In the genomic region with DNA sequence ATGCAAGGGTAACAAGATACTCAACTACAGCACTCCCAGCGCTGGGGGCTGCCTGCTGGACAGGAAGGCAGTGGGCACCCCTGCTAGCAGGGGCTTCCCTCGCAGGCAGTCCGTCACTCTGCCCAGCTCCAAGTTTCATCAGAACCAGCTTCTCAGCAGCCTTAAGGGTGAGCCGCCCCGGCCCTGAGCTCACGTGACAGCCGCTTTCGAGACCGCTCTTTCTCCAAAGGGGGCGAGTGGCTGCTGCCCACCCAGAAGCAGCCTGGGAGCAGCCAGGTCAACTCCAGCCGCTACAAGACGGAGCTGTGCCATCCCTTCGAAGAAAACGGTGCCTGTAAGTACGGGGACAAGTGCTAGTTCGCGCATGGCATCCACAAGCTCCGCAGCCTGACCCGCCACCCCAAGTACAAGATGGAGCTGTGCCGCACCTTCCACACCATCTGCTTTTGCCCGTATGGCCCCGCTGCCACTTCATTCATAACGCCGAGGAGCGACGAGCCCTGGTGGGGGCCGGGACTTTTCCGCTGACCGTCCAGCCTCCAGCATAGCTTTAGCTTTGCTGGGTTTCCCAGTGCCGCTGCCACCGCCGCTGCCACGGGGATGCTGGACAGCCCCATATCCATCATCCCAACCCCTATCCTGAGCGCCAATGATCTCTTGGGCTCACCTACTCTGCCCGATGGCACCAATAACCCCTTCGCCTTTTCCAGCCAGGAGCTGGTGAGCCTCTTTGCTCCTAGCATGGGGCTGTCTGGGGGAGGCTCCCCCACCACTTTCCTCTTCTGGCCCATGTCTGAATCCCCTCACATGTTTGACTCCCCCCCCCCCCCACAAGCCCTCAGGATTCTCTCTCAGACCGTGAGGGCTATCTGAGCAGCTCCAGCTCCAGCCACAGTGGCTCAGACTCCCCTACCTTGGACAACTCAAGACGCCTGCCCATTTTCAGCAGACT, we compare ENCODE assay signal across 9 mouse cellular contexts. TPM values are rescaled to one million over a fixed set of nuclear protein-coding genes. Genes with fewer than 3 reads are reported as not detected.
A peak's percentile ranks its signal among the peaks of the same experiment; 100 is the strongest.
DNase-seq lines count a peak whose midpoint lies in the region; ATAC-seq lines count a peak whose summit lies in the region.
"Had no signal": no experiment of that assay in that cellular context is flagged by ENCODE, and none has a peak within 500 bp of the region (broad histone marks: within the 10 kb centered on the region; RNA-seq: fewer than 3 reads in every experiment).

No protein-coding gene starts in this region.

- peak overlapping the region; percentile 37 for H3K9ac ChIP-seq in forebrain, embryonic 15.5 days (replicated peaks)
- H3K9ac ChIP-seq in intestine, embryonic 14.5 days (ENCODE audit: low read length), result peak overlapping the region; percentile 40; the same call in 1 of the 2 replicates
- H3K9ac ChIP-seq in stomach, embryonic 15.5 days, result peak overlapping the region; percentile 19; the same call in 1 of the 2 replicates

- WGBS in forebrain, embryonic 15.5 days, result 28% methylated on average over 38 of the region's 38 CpGs
- WGBS in intestine, embryonic 14.5 days, result 16% methylated on average over 38 of the region's 38 CpGs
- 24% methylated on average over 38 of the region's 38 CpGs for WGBS in stomach, embryonic 15.5 days

- peak; percentile 7 for DNase-seq in gastrocnemius, postnatal 10 days
- no peak for DNase-seq in gastrocnemius, postnatal 25 days
- peak; percentile 68 for DNase-seq in intestine, embryonic 14.5 days (ENCODE audit: low spot score)
- DNase-seq in right cerebral cortex, postnatal 25 days, result no peak

- no peaks in the 10 kb centered on the region for H3K27me3 ChIP-seq in forebrain, embryonic 15.5 days
- no peaks in the 10 kb centered on the region for H3K27me3 ChIP-seq in intestine, embryonic 14.5 days (replicated peaks; ENCODE audit: control insufficient read depth, insufficient read depth, low read length)
- H3K27me3 ChIP-seq in megakaryocyte, embryonic 14.5 days (replicated peaks), result peaks cover 4% of the 10 kb centered on the region
- no peaks in the 10 kb centered on the region for H3K27me3 ChIP-seq in stomach, embryonic 15.5 days (replicated peaks)

- peak overlapping the region; percentile 71 for H3K4me2 ChIP-seq in forebrain, embryonic 15.5 days (replicated peaks)
- H3K4me2 ChIP-seq in intestine, embryonic 14.5 days (ENCODE audit: low read length), result peak overlapping the region; percentile 70
- peak overlapping the region; percentile 76 for H3K4me2 ChIP-seq in stomach, embryonic 15.5 days

- peaks cover 3% of the 10 kb centered on the region; the same call in 1 of the 2 replicates for H3K9me3 ChIP-seq in forebrain, embryonic 15.5 days
- no peaks in the 10 kb centered on the region for H3K9me3 ChIP-seq in intestine, embryonic 14.5 days (ENCODE audit: control insufficient read depth, low read length)
- peaks cover 4% of the 10 kb centered on the region for H3K9me3 ChIP-seq in megakaryocyte, embryonic 14.5 days
- H3K9me3 ChIP-seq in stomach, embryonic 15.5 days, result no peaks in the 10 kb centered on the region

- H3K4me3 ChIP-seq in brown adipose tissue, adult 24 weeks (ENCODE audit: insufficient read depth, low read depth, low read length), result peak overlapping the region; percentile 57
- peak overlapping the region; percentile 44 for H3K4me3 ChIP-seq in forebrain, embryonic 15.5 days
- H3K4me3 ChIP-seq in intestine, embryonic 14.5 days (ENCODE audit: low read depth, low read length), result peak overlapping the region; percentile 37
- H3K4me3 ChIP-seq in megakaryocyte, embryonic 14.5 days (replicated peaks), result peak overlapping the region; percentile 89
- H3K4me3 ChIP-seq in stomach, embryonic 15.5 days (replicated peaks), result peak overlapping the region; percentile 44

- ATAC-seq in forebrain, embryonic 15.5 days (replicated peaks), result peak; percentile 76
- peak; percentile 71 for ATAC-seq in intestine, embryonic 14.5 days (replicated peaks; ENCODE audit: low FRiP score, low TSS enrichment, low read depth)
- peak; percentile 74 for ATAC-seq in stomach, embryonic 15.5 days (ENCODE audit: insufficient read depth, low FRiP score, low read depth)

- no peaks in the 10 kb centered on the region for H3K4me1 ChIP-seq in brown adipose tissue, adult 24 weeks (ENCODE audit: control insufficient read depth, insufficient read depth, insufficient read length, low read length)
- 0 out of 2 replicates have a peak, but pooled peaks cover 3% of the 10 kb centered on the region for H3K4me1 ChIP-seq in forebrain, embryonic 15.5 days
- H3K4me1 ChIP-seq in intestine, embryonic 14.5 days (replicated peaks; ENCODE audit: control insufficient read depth, insufficient read depth, low read length), result no peaks in the 10 kb centered on the region
- H3K4me1 ChIP-seq in megakaryocyte, embryonic 14.5 days, result peaks cover 8% of the 10 kb centered on the region; the same call in 1 of the 2 replicates
- no peaks in the 10 kb centered on the region for H3K4me1 ChIP-seq in stomach, embryonic 15.5 days

- H3K36me3 ChIP-seq in forebrain, embryonic 15.5 days, result no peaks in the 10 kb centered on the region
- H3K36me3 ChIP-seq in intestine, embryonic 14.5 days (ENCODE audit: control insufficient read depth, insufficient read depth, low read length), result no peaks in the 10 kb centered on the region
- no peaks in the 10 kb centered on the region for H3K36me3 ChIP-seq in megakaryocyte, embryonic 14.5 days (replicated peaks; ENCODE audit: low read length)
- H3K36me3 ChIP-seq in stomach, embryonic 15.5 days, result no peaks in the 10 kb centered on the region

- no peak overlapping the region for H3K27ac ChIP-seq in brown adipose tissue, adult 24 weeks (replicated peaks; ENCODE audit: low read depth, low read length)
- no peak overlapping the region for H3K27ac ChIP-seq in forebrain, embryonic 15.5 days (replicated peaks)
- no peak overlapping the region for H3K27ac ChIP-seq in intestine, embryonic 14.5 days (ENCODE audit: low read depth)
- peak overlapping the region; percentile 35; the same call in 1 of the 2 replicates for H3K27ac ChIP-seq in stomach, embryonic 15.5 days

RNA-seq across cellular contexts. Expression of a gene that starts 8.7 kb away (rescaled TPM):
- total RNA-seq in gastrocnemius, postnatal 10 days (2021), result 1 to 10 TPM; 8.2 to 9.8 TPM
- total RNA-seq in gastrocnemius, postnatal 25 days (2021), result 1 to 10 TPM; 6.1 to 6.2 TPM
- polyA plus RNA-seq in brown adipose tissue, adult 24 weeks (2012; ENCODE audit: insufficient read depth, insufficient read length, missing spikeins), result 9.1 and 10.9 TPM in 2 replicates
- 5.4 and 5.9 TPM in 2 replicates for polyA plus RNA-seq in forebrain, embryonic 15.5 days (2015; fragmentation: Nextera tagmentation; extraction: Ambion mirVana)
- 5.1 and 6.2 TPM in 2 replicates for polyA plus RNA-seq in intestine, embryonic 14.5 days (2014; fragmentation: Nextera tagmentation; extraction: Ambion mirVana)
- polyA plus RNA-seq in megakaryocyte, embryonic 14.5 days (2012; ENCODE audit: insufficient read depth, low replicate concordance), result 0.15 and 1.9 TPM in 2 replicates
- 3.6 and 3.9 TPM in 2 replicates for polyA plus RNA-seq in stomach, embryonic 15.5 days (2015; fragmentation: Nextera tagmentation; extraction: Ambion mirVana)

RNA-seq across cellular contexts. Expression of a gene that starts 59.9 kb away (rescaled TPM):
- total RNA-seq in gastrocnemius, postnatal 10 days (2021), result not detected
- not detected for total RNA-seq in gastrocnemius, postnatal 25 days (2021)
- not detected in 2 replicates for polyA plus RNA-seq in brown adipose tissue, adult 24 weeks (2012; ENCODE audit: insufficient read depth, insufficient read length, missing spikeins)
- not detected in 2 replicates for polyA plus RNA-seq in forebrain, embryonic 15.5 days (2015; fragmentation: Nextera tagmentation; extraction: Ambion mirVana)
- not detected in 2 replicates for polyA plus RNA-seq in intestine, embryonic 14.5 days (2014; fragmentation: Nextera tagmentation; extraction: Ambion mirVana)
- polyA plus RNA-seq in megakaryocyte, embryonic 14.5 days (2012; ENCODE audit: insufficient read depth, low replicate concordance), result not detected in 2 replicates
- polyA plus RNA-seq in stomach, embryonic 15.5 days (2015; fragmentation: Nextera tagmentation; extraction: Ambion mirVana), result not detected in 2 replicates
- total RNA-seq: layer of hippocampus, postnatal 36 days had no signal

Comparison
In these comparisons a context has a peak if more than half of its experiments do, and no peak if none do; other contexts are left out.
1. DNase-seq: peak in gastrocnemius, postnatal 10 days (single experiment) and intestine, embryonic 14.5 days (single experiment); none in gastrocnemius, postnatal 25 days (single experiment) and right cerebral cortex, postnatal 25 days (single experiment).
2. H3K4me3 ChIP-seq: peak in every context shown above with its lines; median percentile 89 in megakaryocyte, embryonic 14.5 days; 57 in brown adipose tissue, adult 24 weeks; 44 in forebrain, embryonic 15.5 days; 44 in stomach, embryonic 15.5 days; 37 in intestine, embryonic 14.5 days.
3. Peak in every context shown above with its lines, with median percentiles within 50 percentile points of each other: ATAC-seq, H3K4me2 ChIP-seq and H3K9ac ChIP-seq.